Mouse (Mus musculus) G1E (cell line): ENCODE results near the gene C1qb.

ENCODE experiments used
- CTCF ChIP-seq: IDR thresholded peaks from 2 replicates; pipeline ENCODE4 v1.5.1; 2012; ENCODE audit warnings: low read depth, low read length, inconsistent platforms, mixed read lengths
- GATA1 ChIP-seq: IDR thresholded peaks from 2 replicates; pipeline ENCODE4 v1.6.1; 2012; ENCODE audit warnings: borderline replicate concordance, low read length, inconsistent platforms, mixed read lengths

DNA sequence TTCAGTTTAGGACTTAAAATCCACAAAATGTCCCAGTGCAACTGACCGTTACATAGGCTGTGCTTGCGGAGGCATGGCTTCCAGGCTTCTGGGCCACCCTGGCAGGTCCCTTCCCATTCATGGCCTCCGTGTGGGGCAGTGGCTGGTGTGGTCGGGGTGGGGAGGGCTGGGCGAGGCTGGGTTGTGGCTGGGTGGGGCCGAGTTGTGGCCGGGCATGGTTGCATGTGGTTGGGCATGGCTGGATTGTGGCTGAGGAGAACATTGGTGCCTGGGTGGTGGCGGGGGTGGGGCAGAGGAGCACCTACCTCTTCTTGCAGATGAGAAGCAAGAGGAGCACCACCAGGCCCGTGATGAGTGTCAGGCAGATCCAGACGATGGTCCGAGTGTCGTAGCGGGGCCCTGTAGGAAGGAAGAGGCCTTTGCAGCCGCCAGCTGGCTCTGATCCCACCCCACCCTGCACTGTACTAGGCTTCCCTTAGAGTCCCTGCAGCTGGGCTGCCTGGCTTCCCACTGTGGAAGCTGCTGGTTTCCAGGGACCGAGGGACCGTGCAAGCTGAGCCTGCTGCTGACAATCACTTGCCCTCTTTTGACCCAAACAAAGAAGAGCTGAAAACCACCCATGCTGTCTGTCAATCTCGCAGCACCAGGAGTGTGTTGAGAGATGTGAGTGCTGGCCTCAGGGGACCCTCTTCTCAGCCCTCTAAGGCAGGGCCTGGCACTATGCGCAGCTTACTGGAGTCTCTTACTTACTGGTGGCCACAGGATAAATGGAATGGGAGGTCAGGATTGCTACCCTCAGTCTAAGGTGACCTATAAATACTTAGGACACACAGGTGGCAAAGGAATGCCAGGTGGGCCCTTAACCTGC is 49.0 kb upstream of the C1qb start:
- no peak for TF ChIP-seq GATA1
- TF ChIP-seq CTCF: no peak
